Mouse (Mus musculus) ZHBTc4 (cell line): ENCODE data around the gene Hc.
A peak's percentile ranks its signal among the peaks of the same experiment; 100 is the strongest.

Source experiments
- DNase-seq: peaks from one replicate; pipeline ENCODE4 v3.0.0-alpha.2; 2011; ENCODE audit warnings: low read depth, low spot score

Gene Hc

DNA sequence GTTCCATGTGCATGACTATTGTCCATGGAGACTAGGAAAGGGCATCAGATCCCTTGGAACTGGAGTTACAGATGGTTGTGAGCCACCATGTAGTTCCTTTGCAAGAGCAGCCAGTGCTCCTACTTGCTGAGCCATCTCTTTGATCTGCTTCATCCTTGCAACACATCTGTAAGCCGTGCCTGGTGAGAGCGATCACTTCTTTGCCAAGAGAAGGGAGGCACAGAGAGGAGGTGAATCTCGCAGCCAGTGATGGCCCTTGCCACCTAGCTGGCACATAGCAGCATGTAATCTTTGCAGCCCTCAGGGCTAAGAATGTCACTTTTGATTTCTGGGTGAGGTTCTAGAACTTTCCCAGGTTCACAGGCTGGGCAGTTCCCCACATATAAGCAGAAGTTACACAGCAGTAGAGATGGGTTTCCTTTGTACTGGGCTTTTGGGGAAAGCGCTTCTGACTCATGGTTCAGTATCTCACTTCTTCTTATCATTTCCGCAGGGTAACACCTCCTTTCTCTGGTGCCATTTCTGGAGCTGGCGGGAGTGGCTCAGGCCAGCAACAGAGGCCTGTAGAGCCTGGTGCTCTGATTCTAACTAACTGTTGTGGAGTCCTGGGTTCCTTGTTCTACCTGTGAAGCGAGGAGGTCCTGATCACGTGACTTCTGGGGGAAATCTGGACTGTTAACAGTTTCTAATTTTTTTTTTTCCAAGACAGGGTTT, 84.1 kb downstream of the Hc start:
- DNase-seq, result no peak

- no peak for DNase-seq
Measured at GRCm38 (mm10) chr2:34976447-34976846, 84.8 kb downstream of the Hc start.

- no peak for DNase-seq
Measured at GRCm38 (mm10) chr2:34973087-34973486, 88.2 kb downstream of the Hc start.

DNA sequence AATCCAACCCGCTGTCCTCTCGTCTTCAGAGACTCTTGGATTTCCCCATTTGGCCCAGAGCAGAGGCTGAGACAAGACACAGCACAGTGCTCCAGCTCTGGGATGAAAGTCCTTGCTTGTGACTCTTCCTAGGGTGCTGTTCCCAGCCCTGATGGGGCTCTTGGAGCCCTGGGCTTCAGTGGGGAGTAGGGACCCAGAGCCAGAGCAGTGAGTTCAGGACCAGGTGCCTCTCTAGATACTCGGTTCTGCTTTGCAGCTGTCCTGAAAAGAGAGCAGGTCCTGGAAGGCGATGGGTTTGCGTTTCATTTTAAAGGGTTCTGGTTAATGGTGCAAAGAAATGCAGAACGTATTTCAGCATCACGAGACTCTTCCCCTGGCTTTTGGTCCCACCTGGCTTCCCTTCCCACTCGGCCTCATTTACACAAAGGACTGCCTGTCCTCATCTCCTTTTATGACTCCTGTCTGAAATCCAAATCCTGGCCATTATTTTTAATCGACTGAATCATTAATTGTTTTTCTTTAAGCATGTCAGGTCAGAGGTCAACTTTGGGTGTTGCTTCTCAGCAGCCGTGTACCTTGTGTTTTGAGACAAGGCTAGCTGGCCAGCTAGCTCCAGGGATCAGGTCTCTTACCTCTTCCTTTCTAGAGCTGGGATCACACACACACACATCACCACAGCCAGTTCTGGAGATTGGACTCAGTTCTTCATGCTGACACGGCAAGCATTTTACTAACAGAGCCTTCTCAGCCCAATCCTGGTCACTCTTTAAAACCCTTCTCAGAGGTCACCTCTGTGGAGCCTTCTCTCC, 90.0 kb downstream of the Hc start:
- DNase-seq, result no peak

- DNase-seq, result peak; percentile 77
Measured at GRCm38 (mm10) chr2:34970092-34970750, 91.0 kb downstream of the Hc start.

- no peak for DNase-seq
Measured at GRCm38 (mm10) chr2:34969166-34969565, 92.1 kb downstream of the Hc start.

GRCm38 (mm10) chr2:34966243-34966934, 94.8 kb downstream of the Hc start:
- DNase-seq, result no peak

DNA sequence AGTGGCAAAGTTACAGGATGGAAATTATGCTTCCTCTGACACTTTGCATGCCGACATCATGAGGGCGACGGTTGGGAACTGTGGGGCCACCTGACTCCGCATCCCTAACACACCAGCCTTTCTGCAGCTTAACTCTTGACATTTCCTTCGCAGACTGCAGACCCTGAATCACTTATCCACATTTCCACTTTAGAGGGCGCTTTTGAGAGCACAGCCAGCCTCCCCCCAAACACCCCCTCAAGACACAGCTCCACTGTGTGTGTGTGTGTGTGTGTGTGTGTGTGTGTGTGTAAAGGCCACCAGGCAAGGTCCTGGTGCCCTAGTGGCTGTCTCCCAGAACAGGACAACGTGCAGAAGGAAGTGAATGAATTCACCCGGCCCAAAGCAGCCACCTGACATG, 95.4 kb downstream of the Hc start:
- DNase-seq, result no peak

GRCm38 (mm10) chr2:34965293-34965692, 95.9 kb downstream of the Hc start:
- peak; percentile 84 for DNase-seq

DNA sequence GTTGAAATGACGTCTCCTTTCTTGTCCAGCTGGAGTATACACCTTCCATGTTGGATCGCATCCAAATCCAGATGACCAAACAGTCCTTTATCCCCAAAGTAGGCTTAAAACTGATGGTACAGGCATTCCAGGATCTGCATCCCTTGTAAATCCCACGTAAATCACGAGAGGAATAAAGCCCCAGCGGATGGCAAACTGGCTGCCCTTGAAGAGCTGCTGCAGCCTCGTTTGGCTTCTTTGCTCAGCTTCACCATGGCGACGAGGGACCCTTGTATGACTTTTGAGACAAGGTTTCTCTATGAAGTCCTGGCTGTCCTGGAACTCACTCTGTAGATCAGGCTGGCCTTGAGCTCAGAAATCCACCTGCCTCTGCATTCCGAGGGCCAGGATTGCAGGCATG, 96.6 kb downstream of the Hc start:
- no peak for DNase-seq

- DNase-seq, result no peak
Measured at GRCm38 (mm10) chr2:34964230-34964629, 97.0 kb downstream of the Hc start.

- DNase-seq, result peak; percentile 60
Measured at GRCm38 (mm10) chr2:34963371-34963956, 97.8 kb downstream of the Hc start.

DNA sequence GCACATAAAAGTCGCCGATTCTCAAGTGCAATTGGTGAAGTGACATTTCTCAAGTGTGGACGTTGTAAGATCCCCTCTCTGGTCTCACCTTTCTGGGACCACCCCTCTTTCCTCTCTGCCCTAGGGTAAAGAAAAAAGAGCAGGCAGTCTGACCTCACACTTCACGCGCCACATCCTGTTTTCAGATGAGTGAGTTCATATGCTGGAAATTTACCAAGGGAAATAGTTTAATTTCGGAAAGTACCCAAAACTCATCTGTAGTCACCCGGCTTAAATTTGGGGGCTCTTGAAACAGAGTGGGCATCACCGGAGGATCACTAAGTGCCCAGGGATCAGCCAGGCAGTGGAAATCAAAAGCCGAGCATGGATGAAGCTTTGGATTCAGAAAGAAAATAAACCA, 98.3 kb downstream of the Hc start:
- no peak for DNase-seq

GRCm38 (mm10) chr2:34962211-34962610, 99.0 kb downstream of the Hc start:
- no peak for DNase-seq

- DNase-seq, result peak; percentile 53
Measured at GRCm38 (mm10) chr2:34961481-34962036, 99.7 kb downstream of the Hc start, which contains the start of gene Traf1. Gene Traf1 (minus strand): TSS chr2:34961772.

DNA sequence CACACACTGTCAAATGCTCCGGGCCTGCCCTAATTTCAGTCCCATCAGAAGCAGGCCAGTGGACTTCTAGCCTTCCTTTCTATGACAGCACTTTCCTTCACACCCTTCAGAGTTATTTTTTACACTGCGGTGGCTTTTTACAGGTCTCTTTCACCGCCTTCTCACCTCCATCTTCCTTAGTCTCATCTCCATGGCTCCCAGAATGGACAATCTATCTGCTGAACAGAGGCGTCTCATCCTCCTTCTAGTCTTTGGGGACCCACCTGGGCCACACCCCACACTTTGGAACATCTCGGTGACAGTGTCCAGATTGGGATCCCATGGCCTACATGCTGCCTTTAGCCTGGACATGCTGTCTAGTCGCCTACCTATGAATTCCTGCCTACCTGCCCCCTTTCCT, 100.3 kb downstream of the Hc start:
- no peak for DNase-seq

- DNase-seq, result no peak
Measured at GRCm38 (mm10) chr2:34960466-34960865, 100.8 kb downstream of the Hc start.

- no peak for DNase-seq
Measured at GRCm38 (mm10) chr2:34958582-34958981, 102.7 kb downstream of the Hc start.

GRCm38 (mm10) chr2:34958036-34958435, 103.2 kb downstream of the Hc start:
- DNase-seq, result no peak

DNA sequence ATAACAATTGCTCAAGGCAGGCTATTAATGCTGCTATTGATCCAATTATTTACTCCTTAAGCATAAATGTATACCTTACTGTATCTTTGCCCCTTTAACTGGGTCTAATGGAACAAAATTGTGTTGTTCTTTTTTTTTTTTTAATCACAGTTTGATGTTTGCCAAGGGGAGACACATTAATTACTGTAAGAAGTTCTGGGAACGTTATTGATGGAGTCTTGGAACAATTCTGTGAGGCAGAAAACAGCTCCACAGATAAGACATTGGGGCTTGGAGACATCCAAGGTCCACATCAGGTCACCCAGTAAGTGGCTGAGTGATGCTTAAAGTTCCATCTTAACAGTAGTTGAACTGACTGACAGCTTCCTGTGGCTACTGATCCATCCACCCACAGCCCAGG, 103.8 kb downstream of the Hc start:
- no peak for DNase-seq

- no peak for DNase-seq
Measured at GRCm38 (mm10) chr2:34956941-34957340, 104.3 kb downstream of the Hc start.
